Mouse (Mus musculus) CH12.LX (cell line): ENCODE data around the gene Anks1b. TPM values are rescaled to one million over a fixed set of nuclear protein-coding genes. Genes with fewer than 3 reads are reported as not detected.

Experiments
- DNase-seq: peaks from one replicate; pipeline ENCODE4 v3.0.0-alpha.2; 2013; ENCODE audit errors: extremely low read depth
- H3K27ac ChIP-seq: 2 replicates; pipeline ENCODE4 v1.5.1; 2012; ENCODE audit warnings: low read depth, mild to moderate bottlenecking, control low read depth, moderate library complexity; ENCODE audit not compliant: insufficient read depth
- H3K27me3 ChIP-seq: replicated peaks from 2 replicates; pipeline ENCODE3; 2012; ENCODE audit warnings: inconsistent platforms
- H3K36me3 ChIP-seq, 2 experiments: replicated peaks in 1 of 2; 2 replicates each; pipeline versions ENCODE3 to v1.6.1; 2012; ENCODE audit warnings: inconsistent platforms in 1 of 2, low read length in 1 of 2, mild to moderate bottlenecking in 1 of 2, mixed read lengths in 1 of 2, moderate library complexity in 1 of 2; ENCODE audit not compliant: control insufficient read depth in 1 of 2, insufficient read depth in 1 of 2
- H3K4me1 ChIP-seq, 2 experiments: 2 replicates each; pipeline ENCODE4 v1.6.1; 2012; ENCODE audit warnings: inconsistent platforms in 1 of 2, moderate library complexity in 1 of 2; ENCODE audit not compliant: insufficient read depth in 2 of 2, control insufficient read depth in 1 of 2
- H3K4me2 ChIP-seq: 2 replicates; pipeline ENCODE4 v1.6.1; 2012; ENCODE audit warnings: low read depth, mild to moderate bottlenecking, control low read depth; ENCODE audit not compliant: poor library complexity, insufficient read depth, severe bottlenecking
- H3K4me3 ChIP-seq, 3 experiments: fragments of 150-350 bp in 1 of 3; sonication (generic) in 1 of 3; replicated peaks in 1 of 3; 2 replicates each; pipeline versions ENCODE3 to v1.5.1; 2011 to 2012; ENCODE audit warnings: low read depth in 2 of 3, low read length in 2 of 3, mild to moderate bottlenecking in 2 of 3, moderate library complexity in 2 of 3, control low read depth in 1 of 3, improper control_type of control experiment in 1 of 3, inconsistent platforms in 1 of 3, mixed read lengths in 1 of 3; ENCODE audit not compliant: poor library complexity in 1 of 3
- H3K79me2 ChIP-seq: replicated peaks from 2 replicates; pipeline ENCODE4 v1.6.1; 2012; ENCODE audit warnings: mild to moderate bottlenecking, moderate library complexity; ENCODE audit not compliant: control insufficient read depth, poor library complexity, insufficient read depth, severe bottlenecking; ENCODE audit errors: extremely low read depth
- H3K9ac ChIP-seq: 2 replicates; pipeline ENCODE4 v1.6.1; 2012; ENCODE audit warnings: low read depth, mild to moderate bottlenecking, control low read depth, moderate library complexity; ENCODE audit not compliant: insufficient read depth
- H3K9me3 ChIP-seq: replicated peaks from 2 replicates; pipeline ENCODE3; 2012; ENCODE audit warnings: low read length, inconsistent platforms, mixed read lengths
- BHLHE40 ChIP-seq: IDR thresholded peaks from 2 replicates; pipeline ENCODE4 v1.6.1; 2011; ENCODE audit warnings: mild to moderate bottlenecking, low read depth, low read length, improper control_type of control experiment
- CHD2 ChIP-seq: IDR thresholded peaks from 2 replicates; pipeline ENCODE4 v1.6.1; 2011; ENCODE audit warnings: low read length, improper control_type of control experiment
- CTCF ChIP-seq, 2 experiments: IDR thresholded peaks in 1 of 2; conservative IDR thresholded peaks in 1 of 2; 2 replicates each; pipeline ENCODE4 v1.5.1; 2011 to 2012; ENCODE audit warnings: low read depth in 2 of 2, low read length in 2 of 2, improper control_type of control experiment in 1 of 2, inconsistent platforms in 1 of 2, mild to moderate bottlenecking in 1 of 2, moderate library complexity in 1 of 2
- E2F4 ChIP-seq: IDR thresholded peaks from 2 replicates; pipeline ENCODE4 v1.6.1; 2011; ENCODE audit warnings: low read depth, low read length, improper control_type of control experiment; ENCODE audit not compliant: insufficient replicate concordance
- ELF1 ChIP-seq: IDR thresholded peaks from 2 replicates; pipeline ENCODE4 v1.6.1; 2014; ENCODE audit warnings: low read depth, mild to moderate bottlenecking, inconsistent platforms, low read length, improper control_type of control experiment
- JUND ChIP-seq: conservative IDR thresholded peaks from 2 replicates; pipeline ENCODE4 v1.6.1; 2011; ENCODE audit warnings: low read depth, low read length, improper control_type of control experiment
- MAX ChIP-seq: IDR thresholded peaks from 2 replicates; pipeline ENCODE4 v1.6.1; 2011; ENCODE audit warnings: low read length, improper control_type of control experiment
- MXI1 ChIP-seq: IDR thresholded peaks from 2 replicates; pipeline ENCODE4 v1.6.1; 2011; ENCODE audit warnings: mild to moderate bottlenecking, low read depth, low read length, improper control_type of control experiment
- NELFE ChIP-seq: IDR thresholded peaks from 2 replicates; pipeline ENCODE4 v1.6.1; 2011; ENCODE audit warnings: low read depth, low read length, improper control_type of control experiment
- POLR2A ChIP-seq: IDR thresholded peaks from 2 replicates; pipeline ENCODE4 v1.6.1; 2011; ENCODE audit warnings: low read depth, mild to moderate bottlenecking, improper control_type of control experiment, low read length
- POLR2AphosphoS2 ChIP-seq: IDR thresholded peaks from 2 replicates; pipeline ENCODE4 v1.6.1; 2011; ENCODE audit warnings: low read depth, low read length, improper control_type of control experiment
- SIN3A ChIP-seq: IDR thresholded peaks from 2 replicates; pipeline ENCODE4 v1.6.1; 2012; ENCODE audit warnings: low read length, improper control_type of control experiment, inconsistent platforms
- TBP ChIP-seq: conservative IDR thresholded peaks from 2 replicates; pipeline ENCODE4 v1.6.1; 2011; ENCODE audit warnings: low read depth, low read length, improper control_type of control experiment
- USF1 ChIP-seq: IDR thresholded peaks from 2 replicates; pipeline ENCODE4 v1.6.1; 2014; ENCODE audit warnings: low read depth, mild to moderate bottlenecking, inconsistent platforms, low read length, improper control_type of control experiment
- USF2 ChIP-seq: conservative IDR thresholded peaks from 2 replicates; pipeline ENCODE4 v1.6.1; 2011; ENCODE audit warnings: low read depth, low read length, improper control_type of control experiment
- ZNF384 ChIP-seq: IDR thresholded peaks from 2 replicates; pipeline ENCODE4 v1.6.1; 2012; ENCODE audit warnings: low read depth, low read length, improper control_type of control experiment, inconsistent platforms
- dilution Hi-C: fragments of 300-500 bp; cut with MboI; formaldehyde crosslinking; loops from 2 replicates; pipeline ENCODE4 v1.14.3; 2020; ENCODE audit warnings: low sequenced_read_pairs; ENCODE audit not compliant: extremely low pct_unique_long_range_greater_than_20kb, extremely low pct_ligation_motif_present
- in situ Hi-C: fragments of 300-500 bp; cut with MboI; formaldehyde crosslinking; loops from 3 replicates; pipeline ENCODE4 v1.14.3; 2019; ENCODE audit warnings: low sequenced_read_pairs, low pct_ligation_motif_present, low pct_unique_long_range_greater_than_20kb, mixed read lengths
- polyA plus RNA-seq: library from polyadenylated mRNA; unstranded; fragments of >175 nt; gene quantifications from 2 replicates; pipeline ENCODE4 v1.2.1, GENCODE M21; 2012; ENCODE audit warnings: low read depth; ENCODE audit not compliant: insufficient read length
- total RNA-seq, 2 experiments: library from RNA; depleted of rRNA; stranded (reverse); fragments of 300-350 nt in 1 of 2; fragments of >200 nt in 1 of 2; gene quantifications; 2 replicates each; pipeline ENCODE4 v1.2.3; 2012 to 2014

Anks1b gene
- total and polyA plus RNA-seq, 3 experiments, result 0.17 TPM; not detected in 2

DNA sequence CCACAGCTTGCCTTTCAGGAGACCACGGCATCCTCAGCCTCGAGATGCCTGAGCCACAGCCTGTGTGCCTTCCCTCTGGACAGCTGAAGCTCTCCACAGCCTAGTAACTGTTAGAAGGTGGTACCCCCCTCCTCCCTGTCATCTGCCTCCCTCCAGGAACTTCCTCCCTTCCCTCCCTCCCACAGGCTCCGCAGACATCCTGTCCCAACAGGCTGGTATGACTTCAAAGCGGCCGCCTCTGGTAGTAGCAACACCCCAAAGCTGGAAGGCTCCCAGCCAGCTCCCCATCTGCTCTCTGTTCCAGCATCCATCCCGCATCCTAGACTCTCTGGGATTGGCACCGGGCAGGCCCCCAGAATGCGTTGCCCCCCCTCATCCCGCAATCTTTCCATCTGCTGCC is 1093.5 kb downstream of the Anks1b start:
- TF ChIP-seq E2F4 (no peak), TBP (no peak), MAX (no peak), NELFE (no peak)
- Histone ChIP-seq H3K27ac (no peak overlapping the region), H3K27me3 (no peaks in the 10 kb centered on the region), H3K4me3 (no peak overlapping the region), H3K9ac (no peak overlapping the region), H3K4me1 (no peaks in the 10 kb centered on the region; a peak in 1 of 4 replicates), H3K9me3 (peaks cover 3% of the 10 kb centered on the region), H3K79me2 (no peaks in the 10 kb centered on the region), H3K36me3 (no peaks in the 10 kb centered on the region), H3K4me2 (no peak overlapping the region)
- in situ Hi-C loops (no loop called here), dilution Hi-C loops (no loop called here)
- no peak for DNase-seq

DNA sequence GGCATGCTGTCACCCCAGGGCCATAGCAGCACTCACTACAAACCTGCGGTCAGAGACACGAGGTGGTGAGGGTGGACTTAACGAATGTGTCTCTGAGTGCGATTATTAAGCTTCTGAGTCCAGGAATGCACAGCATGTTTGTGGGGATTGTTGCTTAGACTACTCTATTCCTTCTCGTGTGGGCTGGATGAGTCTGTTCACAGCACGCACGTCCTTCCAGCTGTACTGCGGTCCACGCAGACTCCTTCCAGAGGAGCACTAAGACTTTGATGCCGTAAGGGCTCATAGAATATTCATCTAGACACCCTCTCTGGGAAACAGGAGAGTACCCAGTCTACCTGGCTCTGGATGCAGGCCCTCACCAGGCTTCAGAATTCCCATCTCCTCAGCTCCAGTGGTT is 1094.9 kb downstream of the Anks1b start:
- Histone ChIP-seq H3K79me2 (no peaks in the 10 kb centered on the region), H3K4me2 (no peak overlapping the region), H3K4me3 (no peak overlapping the region), H3K27ac (no peak overlapping the region), H3K4me1 (peaks cover 0 to 1% of the 10 kb centered on the region in 2 experiments; a peak in 3 of 4 replicates), H3K9me3 (peaks cover 3% of the 10 kb centered on the region), H3K9ac (no peak overlapping the region), H3K27me3 (no peaks in the 10 kb centered on the region), H3K36me3 (no peaks in the 10 kb centered on the region)
- DNase-seq, result no peak
- TF ChIP-seq BHLHE40, result no peak
- in situ Hi-C loops (no loop called here), dilution Hi-C loops (no loop called here)

DNA sequence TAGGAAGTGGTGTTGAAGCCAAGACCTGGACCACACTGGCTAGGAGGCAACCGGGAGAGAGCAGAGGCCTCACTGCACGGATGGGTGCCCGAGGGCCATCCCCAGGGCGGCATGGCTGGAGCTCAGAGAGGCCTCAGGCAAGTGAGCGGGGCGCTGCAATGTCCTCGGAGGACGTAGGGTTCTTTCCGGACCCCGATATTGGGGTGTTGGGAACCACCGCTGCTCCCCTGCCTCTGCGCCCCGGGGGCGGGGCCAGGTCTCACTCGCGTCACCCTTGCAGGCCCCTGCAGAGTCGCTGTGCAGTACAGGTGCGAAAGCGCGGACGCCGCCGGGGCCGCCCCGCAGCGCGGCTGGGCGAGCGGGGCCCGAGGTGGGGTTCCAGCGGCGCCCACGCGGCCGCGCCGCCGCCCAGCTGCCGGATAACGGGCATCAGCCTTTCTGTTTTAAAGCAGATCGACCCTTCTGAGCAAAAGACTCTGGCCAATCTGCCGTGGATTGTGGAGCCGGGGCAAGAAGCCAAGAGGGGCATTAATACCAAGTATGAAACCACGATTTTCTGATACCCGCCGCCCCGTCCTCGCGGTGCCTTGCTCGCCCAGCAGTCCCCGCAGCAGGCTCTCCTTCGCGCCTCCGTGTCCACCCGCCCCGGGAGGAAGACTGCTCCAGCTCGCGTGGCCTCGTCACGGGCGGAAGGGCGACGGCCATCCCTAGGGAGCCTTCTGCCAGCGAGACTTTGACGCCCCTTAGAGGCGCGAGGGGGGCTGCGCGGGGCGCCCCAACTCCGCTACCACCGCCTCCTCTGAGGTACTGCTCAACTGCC is 1096.3 kb downstream of the Anks1b start:
- dilution Hi-C loops (no loop called here), in situ Hi-C loops (no loop called here)
- DNase-seq, result no peak
- TF ChIP-seq TBP, result no peak
- TF ChIP-seq JUND, result no peak
- no peak for TF ChIP-seq ELF1
- TF ChIP-seq CHD2, result no peak
- TF ChIP-seq POLR2AphosphoS2, result no peak
- no peak for TF ChIP-seq NELFE
- TF ChIP-seq E2F4, result no peak
- TF ChIP-seq USF1, result no peak
- no peak for TF ChIP-seq POLR2A
- no peak for TF ChIP-seq ZNF384
- TF ChIP-seq USF2, result no peak
- TF ChIP-seq SIN3A, result no peak
- no peak for TF ChIP-seq CTCF (conservative IDR thresholded peaks at IDR 0.05 in 1 of 2, IDR thresholded peaks at IDR 0.05 in 1 of 2; ENCODE audit: low read depth in 2 of 2, low read length in 2 of 2)
- no peak for TF ChIP-seq MXI1
- Histone ChIP-seq H3K36me3 (no peaks in the 10 kb centered on the region), H3K9ac (no peak overlapping the region), H3K9me3 (peaks cover 3% of the 10 kb centered on the region), H3K4me1 (peaks cover 1 to 14% of the 10 kb centered on the region in 2 experiments), H3K27me3 (no peaks in the 10 kb centered on the region), H3K4me3 (no peak overlapping the region), H3K4me2 (no peak overlapping the region), H3K27ac (no peak overlapping the region), H3K79me2 (no peaks in the 10 kb centered on the region)
